Mouse (Mus musculus) liver, adult 2 months (tissue): ENCODE measurements around the gene Ssh3.

Source experiments
- CTCF ChIP-seq: fragments of 200-500 bp; IDR thresholded peaks from 2 replicates; pipeline ENCODE4 v1.5.1; 2011; ENCODE audit warnings: low read depth, low read length, control low read depth
- POLR2A ChIP-seq: fragments of 200-500 bp; IDR thresholded peaks from 2 replicates; pipeline ENCODE4 v1.6.1; 2011; ENCODE audit warnings: low read length, control low read depth; ENCODE audit not compliant: insufficient read depth; ENCODE audit errors: extremely low read depth

DNA sequence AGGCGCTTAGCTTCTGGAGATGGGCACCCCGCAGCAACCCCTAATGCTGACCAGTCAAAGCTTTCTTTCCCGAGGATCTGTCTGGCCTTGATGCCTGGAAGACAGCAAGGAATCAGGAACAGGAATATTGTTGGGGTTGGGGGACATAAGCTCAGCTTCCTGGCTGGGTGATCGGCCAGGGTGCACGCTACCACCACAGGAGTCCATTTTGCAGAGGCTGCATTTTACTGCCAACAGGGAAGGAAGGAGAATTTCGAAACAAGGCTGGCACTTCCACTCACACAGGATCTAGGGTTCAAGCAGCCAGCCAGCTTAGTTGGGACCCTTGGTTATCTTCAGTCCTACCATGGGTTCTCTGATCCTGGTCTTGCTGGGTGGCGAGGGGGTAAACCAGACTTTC, 14.7 kb upstream of the Ssh3 start:
- TF ChIP-seq CTCF, result no peak
- TF ChIP-seq POLR2A, result no peak
